Mouse (Mus musculus): ENCODE results near the gene Krtap3-2. TPM values are rescaled to one million over a fixed set of nuclear protein-coding genes. Genes with fewer than 3 reads are reported as not detected.

The Krtap3-2 gene
- polyA plus RNA-seq (2015; fragmentation: Nextera tagmentation; extraction: Ambion mirVana): not detected in 2 replicates

GRCm38 (mm10) chr11:99556753-99557152, at the start of gene Krtap3-2:
TSS of gene Krtap3-2 (minus strand) at chr11:99556853.

GRCm38 (mm10) chr11:99603208-99603607, 46.6 kb upstream of the Krtap3-2 start, which contains the start of gene Gm11938:
TSS of gene Gm11938 (minus strand) at chr11:99603308.

GRCm38 (mm10) chr11:99597742-99598141, 41.1 kb upstream of the Krtap3-2 start, which contains the start of gene Krtap9-3:
TSS of gene Krtap9-3 (minus strand) at chr11:99598105.

GRCm38 (mm10) chr11:99590981-99591380, 34.3 kb upstream of the Krtap3-2 start, which contains the start of gene Krtap1-3:
TSS of gene Krtap1-3 (minus strand) at chr11:99591339.

GRCm38 (mm10) chr11:99583245-99583704, 26.6 kb upstream of the Krtap3-2 start, which contains the start of gene Krtap1-4:
TSS of gene Krtap1-4 (minus strand) at chr11:99583654.

GRCm38 (mm10) chr11:99580636-99581035, 24.0 kb upstream of the Krtap3-2 start, which contains the start of gene Krtap1-5:
TSS of gene Krtap1-5 (minus strand) at chr11:99581016.

GRCm38 (mm10) chr11:99566530-99566929, 9.9 kb upstream of the Krtap3-2 start, which contains the start of gene Krtap3-1:
TSS of gene Krtap3-1 (minus strand) at chr11:99566630.

GRCm38 (mm10) chr11:99559366-99559765, 2.7 kb upstream of the Krtap3-2 start, which contains the start of gene Gm11939:
TSS of gene Gm11939 (minus strand) at chr11:99559466.

GRCm38 (mm10) chr11:99550765-99551164, 5.9 kb downstream of the Krtap3-2 start, which contains the start of gene Krtap3-3:
TSS of gene Krtap3-3 (minus strand) at chr11:99550865.

GRCm38 (mm10) chr11:99521288-99521860, 35.3 kb downstream of the Krtap3-2 start, which contains the start of gene Krt39:
TSS of gene Krt39 (minus strand) at chr11:99521338.

Other genes starting within 250 kb of the Krtap3-2 start
- 1.7 and 1.8 TPM in 2 replicates for gene Krt25, start 233.9 kb downstream of the Krtap3-2 start, polyA plus RNA-seq (2015; fragmentation: Nextera tagmentation; extraction: Ambion mirVana)
- 0.30 and 0.69 TPM in 2 replicates for gene Krt26, start 218.9 kb downstream of the Krtap3-2 start, polyA plus RNA-seq (2015; fragmentation: Nextera tagmentation; extraction: Ambion mirVana)
- 0.43 and 0.71 TPM in 2 replicates for gene Krt27, start 205.7 kb downstream of the Krtap3-2 start, polyA plus RNA-seq (2015; fragmentation: Nextera tagmentation; extraction: Ambion mirVana)
- gene Krt28, start 181.9 kb downstream of the Krtap3-2 start, polyA plus RNA-seq (2015; fragmentation: Nextera tagmentation; extraction: Ambion mirVana): 0.45 and 0.55 TPM in 2 replicates
- 37.8 and 38.5 TPM in 2 replicates for gene Krt10, start 167.5 kb downstream of the Krtap3-2 start, polyA plus RNA-seq (2015; fragmentation: Nextera tagmentation; extraction: Ambion mirVana)
- gene Krt12, start 134.6 kb downstream of the Krtap3-2 start, polyA plus RNA-seq (2015; fragmentation: Nextera tagmentation; extraction: Ambion mirVana): 0.21 and 0.27 TPM in 2 replicates
- 0.08 and 0.19 TPM in 2 replicates for gene Krt20, start 118.7 kb downstream of the Krtap3-2 start, polyA plus RNA-seq (2015; fragmentation: Nextera tagmentation; extraction: Ambion mirVana)
- gene Krt23, start 63.7 kb downstream of the Krtap3-2 start, polyA plus RNA-seq (2015; fragmentation: Nextera tagmentation; extraction: Ambion mirVana): 0.33 and 0.57 TPM in 2 replicates
- gene Krt39, start 35.5 kb downstream of the Krtap3-2 start, polyA plus RNA-seq (2015; fragmentation: Nextera tagmentation; extraction: Ambion mirVana): not detected in 2 replicates
- gene Krt40, start 13.7 kb downstream of the Krtap3-2 start, polyA plus RNA-seq (2015; fragmentation: Nextera tagmentation; extraction: Ambion mirVana): not detected in 2 replicates
- not detected in 2 replicates for gene Krtap3-3, start 6.0 kb downstream of the Krtap3-2 start, polyA plus RNA-seq (2015; fragmentation: Nextera tagmentation; extraction: Ambion mirVana)
- gene Gm11939, start 2.6 kb upstream of the Krtap3-2 start, polyA plus RNA-seq (2015; fragmentation: Nextera tagmentation; extraction: Ambion mirVana): not detected in 2 replicates
- gene Krtap3-1, start 9.8 kb upstream of the Krtap3-2 start, polyA plus RNA-seq (2015; fragmentation: Nextera tagmentation; extraction: Ambion mirVana): not detected in 2 replicates
- gene Krtap1-5, start 24.2 kb upstream of the Krtap3-2 start, polyA plus RNA-seq (2015; fragmentation: Nextera tagmentation; extraction: Ambion mirVana): not detected in 2 replicates
- not detected in 2 replicates for gene Krtap1-4, start 26.8 kb upstream of the Krtap3-2 start, polyA plus RNA-seq (2015; fragmentation: Nextera tagmentation; extraction: Ambion mirVana)
- gene Krtap1-3, start 34.5 kb upstream of the Krtap3-2 start, polyA plus RNA-seq (2015; fragmentation: Nextera tagmentation; extraction: Ambion mirVana): not detected in 2 replicates
- gene Krtap9-3, start 41.3 kb upstream of the Krtap3-2 start, polyA plus RNA-seq (2015; fragmentation: Nextera tagmentation; extraction: Ambion mirVana): not detected in 2 replicates
- gene Gm11938, start 46.5 kb upstream of the Krtap3-2 start, polyA plus RNA-seq (2015; fragmentation: Nextera tagmentation; extraction: Ambion mirVana): not detected in 2 replicates
- not detected in 2 replicates for gene Gm11937, start 53.3 kb upstream of the Krtap3-2 start, polyA plus RNA-seq (2015; fragmentation: Nextera tagmentation; extraction: Ambion mirVana)
- not detected in 2 replicates for gene Krtap2-4, start 58.0 kb upstream of the Krtap3-2 start, polyA plus RNA-seq (2015; fragmentation: Nextera tagmentation; extraction: Ambion mirVana)
- not detected in 2 replicates for gene Gm11562, start 63.6 kb upstream of the Krtap3-2 start, polyA plus RNA-seq (2015; fragmentation: Nextera tagmentation; extraction: Ambion mirVana)
- not detected in 2 replicates for gene Krtap4-1, start 71.4 kb upstream of the Krtap3-2 start, polyA plus RNA-seq (2015; fragmentation: Nextera tagmentation; extraction: Ambion mirVana)
- not detected in 2 replicates for gene Krtap4-2, start 78.2 kb upstream of the Krtap3-2 start, polyA plus RNA-seq (2015; fragmentation: Nextera tagmentation; extraction: Ambion mirVana)
- not detected in 2 replicates for gene Krtap4-7, start 87.2 kb upstream of the Krtap3-2 start, polyA plus RNA-seq (2015; fragmentation: Nextera tagmentation; extraction: Ambion mirVana)
- gene Gm11555, start 93.4 kb upstream of the Krtap3-2 start, polyA plus RNA-seq (2015; fragmentation: Nextera tagmentation; extraction: Ambion mirVana): not detected in 2 replicates
- not detected in 2 replicates for gene Gm11563, start 102.1 kb upstream of the Krtap3-2 start, polyA plus RNA-seq (2015; fragmentation: Nextera tagmentation; extraction: Ambion mirVana)
- gene Krtap4-6, start 109.1 kb upstream of the Krtap3-2 start, polyA plus RNA-seq (2015; fragmentation: Nextera tagmentation; extraction: Ambion mirVana): not detected in 2 replicates
- not detected in 2 replicates for gene Gm14190, start 133.9 kb upstream of the Krtap3-2 start, polyA plus RNA-seq (2015; fragmentation: Nextera tagmentation; extraction: Ambion mirVana)
- not detected in 2 replicates for gene Gm14180, start 177.4 kb upstream of the Krtap3-2 start, polyA plus RNA-seq (2015; fragmentation: Nextera tagmentation; extraction: Ambion mirVana)
- not detected in 2 replicates for gene Gm11595, start 216.1 kb upstream of the Krtap3-2 start, polyA plus RNA-seq (2015; fragmentation: Nextera tagmentation; extraction: Ambion mirVana)
- gene Krtap4-8, start 223.9 kb upstream of the Krtap3-2 start, polyA plus RNA-seq (2015; fragmentation: Nextera tagmentation; extraction: Ambion mirVana): not detected in 2 replicates
- not detected in 2 replicates for gene Krtap4-9, start 228.3 kb upstream of the Krtap3-2 start, polyA plus RNA-seq (2015; fragmentation: Nextera tagmentation; extraction: Ambion mirVana)
- not detected in 2 replicates for gene Gm11596, start 236.6 kb upstream of the Krtap3-2 start, polyA plus RNA-seq (2015; fragmentation: Nextera tagmentation; extraction: Ambion mirVana)
- gene Gm11569, start 242.1 kb upstream of the Krtap3-2 start, polyA plus RNA-seq (2015; fragmentation: Nextera tagmentation; extraction: Ambion mirVana): not detected in 2 replicates
- not detected in 2 replicates for gene Gm11554, start 247.6 kb upstream of the Krtap3-2 start, polyA plus RNA-seq (2015; fragmentation: Nextera tagmentation; extraction: Ambion mirVana)